Mouse (Mus musculus) kidney, adult 2 months (tissue): ENCODE data around the gene Agps. TPM values are rescaled to one million over a fixed set of nuclear protein-coding genes. Genes with fewer than 3 reads are reported as not detected.

ENCODE experiments used
- DNase-seq: peaks from one replicate; pipeline ENCODE4 v3.0.0; 2021
- H3K27ac ChIP-seq: fragments of 200-500 bp; 2 replicates; pipeline ENCODE4 v1.5.1; 2012; ENCODE audit warnings: low read depth, low read length, control low read depth, inconsistent platforms; ENCODE audit not compliant: insufficient read depth
- H3K27me3 ChIP-seq: fragments of 200-500 bp; replicated peaks from 2 replicates; pipeline ENCODE4 v1.6.1; 2012; ENCODE audit warnings: mild to moderate bottlenecking, moderate library complexity, low read length, inconsistent platforms; ENCODE audit not compliant: control insufficient read depth, insufficient read depth
- H3K36me3 ChIP-seq: fragments of 200-500 bp; 2 replicates; pipeline ENCODE4 v1.6.1; 2012; ENCODE audit warnings: mild to moderate bottlenecking, moderate library complexity, low read length, inconsistent platforms; ENCODE audit not compliant: control insufficient read depth, insufficient read depth
- H3K4me1 ChIP-seq: fragments of 200-500 bp; 2 replicates; pipeline ENCODE4 v1.6.1; 2011; ENCODE audit warnings: low read length; ENCODE audit not compliant: control insufficient read depth, insufficient read depth
- H3K4me3 ChIP-seq: fragments of 200-500 bp; 2 replicates; pipeline ENCODE4 v1.5.1; 2011; ENCODE audit warnings: mild to moderate bottlenecking, low read depth, low read length, control low read depth; ENCODE audit not compliant: insufficient read depth
- CTCF ChIP-seq: fragments of 200-500 bp; conservative IDR thresholded peaks from 2 replicates; pipeline ENCODE4 v1.5.1; 2011; ENCODE audit warnings: low read depth, mild to moderate bottlenecking, control low read depth, low read length, moderate library complexity, mixed read lengths; ENCODE audit not compliant: insufficient read depth, insufficient read length
- POLR2A ChIP-seq: fragments of 200-500 bp; IDR thresholded peaks from one replicate; pipeline ENCODE4 v1.6.1; 2011; ENCODE audit warnings: low read depth, low read length, control low read depth
- WGBS: fragments of 180-500 bp; shearing (Covaris S2); methylation state at CpG from one replicate; pipeline ENCODE4 v1.1.7; 2018; 5-methylcytosine and 5-hydroxymethylcytosine counted together
- polyA plus RNA-seq: library from polyadenylated mRNA; depleted of rRNA; stranded (reverse); fragments of >200 nt; gene quantifications from 2 replicates; pipeline ENCODE4 v1.2.3, GENCODE M21; 2012

The Agps gene
- polyA plus RNA-seq, 1 experiment = 14.8 TPM

- WGBS = 57% methylated on average over 4 of the region's 4 CpGs
- peak; percentile 66 for DNase-seq
- H3K4me1 ChIP-seq = peaks cover 7% of the 10 kb centered on the region; the same call in 1 of the 2 replicates
- H3K4me3 ChIP-seq = no peak overlapping the region
- H3K27ac ChIP-seq = peak overlapping the region; percentile 62; the same call in 1 of the 2 replicates
- TF ChIP-seq POLR2A (no peak), CTCF (no peak)
- no peaks in the 10 kb centered on the region for H3K27me3 ChIP-seq
- no peaks in the 10 kb centered on the region for H3K36me3 ChIP-seq
Observed at GRCm38 (mm10) chr2:75798434-75798970, 33.5 kb upstream of the Agps start.

DNA sequence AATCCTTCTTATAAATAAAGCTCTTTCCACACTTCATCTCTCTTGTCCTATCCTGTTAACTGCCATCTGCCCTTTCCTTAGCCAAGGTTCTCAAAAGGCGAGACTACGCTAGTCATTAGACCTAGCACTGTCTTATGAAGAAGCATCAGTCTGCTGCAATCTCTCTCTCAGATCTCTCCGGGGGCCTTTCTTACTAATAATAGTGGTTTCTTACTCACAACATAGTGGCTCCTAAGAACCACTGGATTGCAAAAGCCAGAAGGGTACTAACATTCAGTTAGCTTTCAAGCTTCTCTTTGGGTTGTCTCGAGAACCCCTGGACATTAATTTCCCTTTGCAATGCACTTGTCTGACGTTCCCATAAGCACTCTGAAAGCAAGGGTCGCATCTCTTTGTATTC, 26.2 kb upstream of the Agps start:
- no peak overlapping the region for H3K27ac ChIP-seq
- no peaks in the 10 kb centered on the region for H3K27me3 ChIP-seq
- H3K36me3 ChIP-seq = no peaks in the 10 kb centered on the region
- 95% methylated on average over 6 of the region's 6 CpGs for WGBS
- H3K4me3 ChIP-seq = no peak overlapping the region
- 0 out of 2 replicates have a peak, but pooled peaks cover 5% of the 10 kb centered on the region for H3K4me1 ChIP-seq
- TF ChIP-seq POLR2A = no peak
- no peak for TF ChIP-seq CTCF
- DNase-seq = no peak

GRCm38 (mm10) chr2:75806891-75807290, 25.1 kb upstream of the Agps start:
- Histone ChIP-seq H3K4me1 (0 out of 2 replicates have a peak, but pooled peaks cover 5% of the 10 kb centered on the region), H3K4me3 (no peak overlapping the region), H3K27ac (peak overlapping the region; percentile 88), H3K36me3 (no peaks in the 10 kb centered on the region), H3K27me3 (no peaks in the 10 kb centered on the region)
- DNase-seq = peak; percentile 56
- 76% methylated on average over 3 of the region's 3 CpGs for WGBS
- TF ChIP-seq POLR2A (no peak), CTCF (no peak)

GRCm38 (mm10) chr2:75807460-75807859, 24.5 kb upstream of the Agps start:
- Histone ChIP-seq H3K27me3 (no peaks in the 10 kb centered on the region), H3K4me1 (0 out of 2 replicates have a peak, but pooled peaks cover 5% of the 10 kb centered on the region), H3K4me3 (no peak overlapping the region), H3K27ac (peak overlapping the region; percentile 90), H3K36me3 (no peaks in the 10 kb centered on the region)
- peak; percentile 54 for DNase-seq
- WGBS = 60% methylated on average over 5 of the region's 5 CpGs
- TF ChIP-seq CTCF (no peak), POLR2A (no peak)

- TF ChIP-seq POLR2A (no peak), CTCF (no peak)
- Histone ChIP-seq H3K27ac (peak overlapping the region; percentile 51), H3K27me3 (no peaks in the 10 kb centered on the region), H3K36me3 (no peaks in the 10 kb centered on the region), H3K4me1 (0 out of 2 replicates have a peak, but pooled peaks cover 2% of the 10 kb centered on the region), H3K4me3 (peak overlapping the region; percentile 16)
- 56% methylated on average over 13 of the region's 13 CpGs for WGBS
- no peak for DNase-seq
Observed at GRCm38 (mm10) chr2:75814880-75815279, 17.1 kb upstream of the Agps start.

DNA sequence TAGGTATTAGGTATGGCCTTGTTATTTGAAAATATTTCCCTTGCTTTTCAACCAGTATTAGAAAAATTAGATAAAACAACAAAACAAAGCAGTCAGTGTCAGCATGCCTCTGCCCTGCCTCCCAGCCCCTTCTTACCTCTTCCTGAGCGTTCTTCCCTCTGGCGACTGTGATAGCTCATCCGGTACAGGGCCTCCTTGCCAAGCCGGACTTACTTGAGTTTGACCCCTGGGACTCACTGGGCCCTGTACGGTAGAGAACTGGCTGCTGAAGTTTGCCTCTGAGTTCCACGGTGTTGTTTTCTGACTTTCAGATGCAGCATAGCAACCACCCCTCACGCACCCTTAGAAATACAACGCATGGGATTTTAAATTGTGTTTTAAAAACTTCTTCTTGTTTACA, 16.5 kb upstream of the Agps start:
- DNase-seq = peak; percentile 61
- Histone ChIP-seq H3K4me3 (no peak overlapping the region), H3K36me3 (no peaks in the 10 kb centered on the region), H3K27me3 (no peaks in the 10 kb centered on the region), H3K4me1 (0 out of 2 replicates have a peak, but pooled peaks cover 2% of the 10 kb centered on the region), H3K27ac (peak overlapping the region; percentile 51; the same call in 1 of the 2 replicates)
- TF ChIP-seq CTCF = no peak
- no peak for TF ChIP-seq POLR2A
- 57% methylated on average over 8 of the region's 8 CpGs for WGBS

DNA sequence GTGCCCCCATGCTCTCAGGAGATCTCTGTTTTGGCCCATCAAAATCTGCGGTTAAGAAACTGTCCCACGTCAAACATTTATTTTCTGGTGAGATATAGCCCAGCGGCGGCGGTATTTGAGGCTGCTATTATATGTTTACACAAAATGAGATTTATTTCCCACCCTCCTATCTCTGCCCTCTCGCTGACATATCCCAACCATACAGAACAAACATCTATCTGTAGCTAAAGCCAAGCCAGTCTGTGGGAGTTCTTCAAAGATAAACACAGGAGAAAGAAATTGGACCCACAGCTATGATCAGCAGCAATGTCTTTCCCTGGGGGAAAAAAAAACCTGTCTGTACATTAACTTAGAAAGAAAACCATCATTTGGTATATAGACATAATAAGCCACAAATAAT, 15.3 kb upstream of the Agps start:
- WGBS = 74% methylated on average over 6 of the region's 6 CpGs
- Histone ChIP-seq H3K4me1 (0 out of 2 replicates have a peak, but pooled peaks cover 3% of the 10 kb centered on the region), H3K4me3 (no peak overlapping the region), H3K36me3 (no peaks in the 10 kb centered on the region), H3K27me3 (no peaks in the 10 kb centered on the region), H3K27ac (no peak overlapping the region)
- DNase-seq = no peak
- no peak for TF ChIP-seq POLR2A
- no peak for TF ChIP-seq CTCF
